Mouse (Mus musculus): ENCODE data around the gene Prl3a1.

The Prl3a1 gene

DNA sequence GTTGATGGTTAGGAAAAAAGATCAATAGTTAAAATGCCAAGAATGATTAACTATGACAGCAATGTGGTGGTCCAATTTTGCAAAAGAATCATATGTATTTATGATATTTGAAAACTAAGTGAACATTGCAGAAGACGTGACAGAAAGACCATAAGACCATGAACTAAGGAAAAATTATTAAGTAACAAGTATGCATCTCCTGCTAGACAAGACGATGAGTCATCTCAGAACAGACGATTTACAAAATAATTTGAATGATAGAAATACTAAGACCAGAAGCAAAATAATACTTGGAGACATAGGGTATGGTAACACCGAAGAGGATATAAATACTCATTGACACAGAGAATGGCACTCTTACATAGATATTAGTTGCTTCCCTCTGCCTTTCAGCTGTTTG, at the start of gene Prl3a1:
TSS of gene Prl3a1 (plus strand) at position 301 of the 400 bp plus-strand sequence.
- no peak for DNase-seq (ENCODE audit: extremely low spot score, low spot score)

DNA sequence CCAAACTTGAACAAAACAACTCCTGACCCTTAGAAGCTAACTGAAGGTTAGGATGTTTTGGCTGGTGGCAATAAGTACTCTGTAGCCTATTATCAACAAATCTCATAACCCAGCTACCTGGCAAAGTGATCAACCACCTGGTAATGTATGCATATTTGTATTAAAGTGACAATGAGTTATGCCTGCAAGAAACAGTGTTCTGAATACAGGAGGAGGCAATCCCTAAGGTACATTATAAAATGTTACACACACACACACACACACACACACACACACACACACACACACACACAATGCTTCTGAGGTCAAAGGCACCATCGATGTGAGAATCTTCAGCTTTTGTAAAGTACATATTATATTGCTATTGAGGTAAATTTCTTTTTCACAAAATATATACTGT, 17.7 kb upstream of the Prl3a1 start, which contains the start of gene Prl3b1:
TSS of gene Prl3b1 (plus strand) at position 301 of the 400 bp plus-strand sequence.
- no peak for DNase-seq (ENCODE audit: extremely low spot score, low spot score)

DNA sequence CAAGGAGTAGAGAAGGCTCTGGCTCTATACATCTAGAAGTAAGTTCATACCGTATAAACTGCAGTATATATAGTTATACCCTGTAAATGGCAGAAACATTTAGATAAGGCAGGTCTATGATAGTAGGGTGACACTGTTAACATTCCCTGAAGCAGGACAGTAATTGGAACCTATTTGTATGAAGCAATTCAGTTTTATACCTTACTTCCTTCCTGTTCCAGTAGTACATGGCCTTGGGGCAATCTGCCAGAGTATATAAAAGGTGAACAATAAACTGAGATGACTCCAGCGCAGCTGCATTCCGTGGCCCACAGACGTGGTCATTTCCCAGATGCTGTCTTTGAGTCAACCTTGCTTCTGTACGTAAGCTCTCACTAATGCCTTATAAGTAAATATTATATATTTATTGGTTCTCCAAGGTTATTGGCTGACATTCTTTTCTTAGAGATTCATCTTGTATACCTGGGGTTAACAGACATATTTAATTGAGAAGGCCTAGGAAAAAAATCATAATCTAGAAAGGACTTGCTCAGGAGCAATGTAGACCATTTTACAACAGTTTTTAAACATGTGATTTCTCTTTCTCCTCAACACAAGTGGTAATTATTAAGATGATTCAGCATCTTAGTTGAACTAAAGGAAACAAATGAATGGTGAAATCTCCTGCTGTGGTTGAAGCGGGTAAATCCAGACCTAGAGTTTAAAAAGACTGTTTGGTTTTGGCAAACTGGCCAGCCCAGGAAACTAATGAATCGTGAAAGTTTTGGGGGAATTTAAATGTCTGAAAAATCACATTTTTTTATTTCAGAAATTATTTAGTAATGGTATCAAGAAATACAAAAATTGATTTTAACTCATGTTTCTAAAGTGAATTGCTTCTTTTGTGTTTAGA, 53.3 kb downstream of the Prl3a1 start, which contains the start of gene Prl6a1:
TSS of gene Prl6a1 (plus strand) at position 294 of the 892 bp plus-strand sequence.
- no peak for DNase-seq (ENCODE audit: extremely low spot score, low spot score)
